Mouse (Mus musculus): ENCODE measurements around the gene Ptger2. TPM values are rescaled to one million over a fixed set of nuclear protein-coding genes. Genes with fewer than 3 reads are reported as not detected.
"Not testable (repeated sequence)": the region's sequence is repeated elsewhere in the genome, so short reads cannot be mapped to it uniquely, and the experiment has no call there.

The Ptger2 gene
- 0.10 TPM in 1 of 2 replicates, not detected in the other for polyA plus RNA-seq (2016; fragmentation: Nextera tagmentation; extraction: Ambion mirVana)

GRCm38 (mm10) chr14:44987674-44988355 is at the start of gene Ptger2:
Gene Ptger2, plus strand, starts transcription at chr14:44988195.
- Histone ChIP-seq H3K27me3 (ENCODE audit: low read depth, poor library complexity, severe bottlenecking) (peaks cover 38% of the 10 kb centered on the region), H3K4me3 (peak within 1 kb of the TSS; percentile 57), H3K4me1 (peaks cover 16% of the 10 kb centered on the region)
- not testable (repeated sequence) for DNase-seq (ENCODE audit: low spot score); H3K9me3 ChIP-seq (replicated peaks); H3K36me3 ChIP-seq; H3K27ac ChIP-seq
- 81% methylated on average over 6 of the region's 6 CpGs for WGBS

- Histone ChIP-seq H3K4me3 (no peak overlapping the region), H3K4me1 (no peaks in the 10 kb centered on the region), H3K27ac (no peak overlapping the region), H3K36me3 (no peaks in the 10 kb centered on the region), H3K9me3 (replicated peaks) (no peaks in the 10 kb centered on the region), H3K27me3 (ENCODE audit: low read depth, poor library complexity, severe bottlenecking) (no peaks in the 10 kb centered on the region)
- no peak for DNase-seq (ENCODE audit: low spot score)
- 100% methylated on average over 1 of the region's 1 CpGs for WGBS
Measured at GRCm38 (mm10) chr14:44960746-44961145, 27.2 kb upstream of the Ptger2 start.

- H3K27me3 ChIP-seq (ENCODE audit: low read depth, poor library complexity, severe bottlenecking); H3K9me3 ChIP-seq (replicated peaks); H3K4me1 ChIP-seq; H3K36me3 ChIP-seq; H3K27ac ChIP-seq; H3K4me3 ChIP-seq: not testable (repeated sequence)
- DNase-seq (ENCODE audit: low spot score), result peak; percentile 62
- whole genome bisulfite sequencing, result 4% methylated on average over 4 of the region's 4 CpGs
Measured at GRCm38 (mm10) chr14:44977278-44977677, 10.7 kb upstream of the Ptger2 start.

- H3K4me1 ChIP-seq, result no peaks in the 10 kb centered on the region; the same call in 1 of the 2 replicates
- WGBS, result 39% methylated on average over 3 of the region's 3 CpGs
- no peaks in the 10 kb centered on the region for H3K27me3 ChIP-seq (ENCODE audit: low read depth, poor library complexity, severe bottlenecking)
- H3K36me3 ChIP-seq, result no peaks in the 10 kb centered on the region
- no peak overlapping the region for H3K4me3 ChIP-seq
- DNase-seq (ENCODE audit: low spot score), result no peak
- H3K27ac ChIP-seq, result no peak overlapping the region
- no peaks in the 10 kb centered on the region for H3K9me3 ChIP-seq (replicated peaks)
Measured at GRCm38 (mm10) chr14:44979887-44980286, 8.1 kb upstream of the Ptger2 start.

GRCm38 (mm10) chr14:44981490-44981889 is 6.5 kb upstream of the Ptger2 start:
- Histone ChIP-seq H3K4me3 (no peak overlapping the region), H3K27ac (no peak overlapping the region), H3K4me1 (no peaks in the 10 kb centered on the region; the same call in 1 of the 2 replicates), H3K36me3 (no peaks in the 10 kb centered on the region), H3K9me3 (replicated peaks) (no peaks in the 10 kb centered on the region), H3K27me3 (ENCODE audit: low read depth, poor library complexity, severe bottlenecking) (no peaks in the 10 kb centered on the region)
- no peak for DNase-seq (ENCODE audit: low spot score)
- 18% methylated on average over 4 of the region's 4 CpGs for WGBS

GRCm38 (mm10) chr14:44984106-44984505 is 3.9 kb upstream of the Ptger2 start:
- Histone ChIP-seq H3K4me1 (peaks cover 9% of the 10 kb centered on the region), H3K27me3 (ENCODE audit: low read depth, poor library complexity, severe bottlenecking) (peaks cover 13% of the 10 kb centered on the region), H3K27ac (no peak overlapping the region), H3K36me3 (no peaks in the 10 kb centered on the region), H3K4me3 (no peak overlapping the region), H3K9me3 (replicated peaks) (no peaks in the 10 kb centered on the region)
- 34% methylated on average over 9 of the region's 9 CpGs for WGBS
- no peak for DNase-seq (ENCODE audit: low spot score)

- H3K9me3 ChIP-seq (replicated peaks), result no peaks in the 10 kb centered on the region
- peaks cover 31% of the 10 kb centered on the region for H3K27me3 ChIP-seq (ENCODE audit: low read depth, poor library complexity, severe bottlenecking)
- H3K4me3 ChIP-seq, result no peak overlapping the region
- H3K27ac ChIP-seq, result no peak overlapping the region
- H3K4me1 ChIP-seq, result peaks cover 16% of the 10 kb centered on the region
- no peak for DNase-seq (ENCODE audit: low spot score)
- no peaks in the 10 kb centered on the region for H3K36me3 ChIP-seq
Measured at GRCm38 (mm10) chr14:44986248-44986647, 1.7 kb upstream of the Ptger2 start.

GRCm38 (mm10) chr14:44988456-44989016 is 541 bp downstream of the Ptger2 start:
- H3K27me3 ChIP-seq (ENCODE audit: low read depth, poor library complexity, severe bottlenecking), result peaks cover 38% of the 10 kb centered on the region
- DNase-seq (ENCODE audit: low spot score), result no peak
- H3K9me3 ChIP-seq (replicated peaks), result no peaks in the 10 kb centered on the region
- peaks cover 16% of the 10 kb centered on the region for H3K4me1 ChIP-seq
- no peak overlapping the region for H3K27ac ChIP-seq
- WGBS, result 5% methylated on average over 14 of the region's 14 CpGs
- H3K36me3 ChIP-seq, result no peaks in the 10 kb centered on the region
- peak overlapping the region; percentile 57 for H3K4me3 ChIP-seq

- Histone ChIP-seq H3K4me3 (peak overlapping the region; percentile 57), H3K36me3 (no peaks in the 10 kb centered on the region), H3K4me1 (peaks cover 16% of the 10 kb centered on the region), H3K9me3 (replicated peaks) (no peaks in the 10 kb centered on the region), H3K27me3 (ENCODE audit: low read depth, poor library complexity, severe bottlenecking) (peaks cover 38% of the 10 kb centered on the region), H3K27ac (no peak overlapping the region)
- 2% methylated on average over 45 of the region's 45 CpGs for WGBS
- DNase-seq (ENCODE audit: low spot score), result peak; percentile 51
Measured at GRCm38 (mm10) chr14:44989017-44989721, 1.2 kb downstream of the Ptger2 start.

GRCm38 (mm10) chr14:44989751-44990150 is 1.8 kb downstream of the Ptger2 start:
- DNase-seq (ENCODE audit: low spot score), result peak; percentile 38
- peaks cover 38% of the 10 kb centered on the region for H3K27me3 ChIP-seq (ENCODE audit: low read depth, poor library complexity, severe bottlenecking)
- 16% methylated on average over 4 of the region's 4 CpGs for WGBS

GRCm38 (mm10) chr14:44994337-44994736 is 6.3 kb downstream of the Ptger2 start:
- Histone ChIP-seq H3K4me3 (no peak overlapping the region), H3K27ac (no peak overlapping the region), H3K4me1 (peaks cover 4% of the 10 kb centered on the region; the same call in 1 of the 2 replicates), H3K9me3 (replicated peaks) (no peaks in the 10 kb centered on the region), H3K36me3 (no peaks in the 10 kb centered on the region), H3K27me3 (ENCODE audit: low read depth, poor library complexity, severe bottlenecking) (peaks cover 22% of the 10 kb centered on the region)
- no peak for DNase-seq (ENCODE audit: low spot score)

More at GRCm38 (mm10) chr14:44989751-44990150, 1.8 kb downstream of the Ptger2 start:
- Histone ChIP-seq H3K9me3 (replicated peaks) (no peaks in the 10 kb centered on the region), H3K27ac (no peak overlapping the region), H3K4me3 (peak overlapping the region; percentile 57), H3K36me3 (no peaks in the 10 kb centered on the region), H3K4me1 (peaks cover 16% of the 10 kb centered on the region)

GRCm38 (mm10) chr14:45000086-45000769 is 12.2 kb downstream of the Ptger2 start:
- H3K4me3 ChIP-seq, result no peak overlapping the region
- H3K4me1 ChIP-seq, result no peaks in the 10 kb centered on the region
- no peaks in the 10 kb centered on the region for H3K27me3 ChIP-seq (ENCODE audit: low read depth, poor library complexity, severe bottlenecking)
- H3K9me3 ChIP-seq (replicated peaks), result no peaks in the 10 kb centered on the region
- DNase-seq (ENCODE audit: low spot score), result no peak
- H3K36me3 ChIP-seq, result no peaks in the 10 kb centered on the region
- no peak overlapping the region for H3K27ac ChIP-seq
- WGBS, result 86% methylated on average over 3 of the region's 3 CpGs

Data from limb, embryonic 10.5 days (tissue).